Mouse (Mus musculus) midbrain, embryonic 10.5 days (tissue): ENCODE data around the gene Med31. TPM values are rescaled to one million over a fixed set of nuclear protein-coding genes. Genes with fewer than 3 reads are reported as not detected.

Experiments
- DNase-seq: peaks from one replicate; pipeline ENCODE4 v3.0.0-alpha.2; 2017; ENCODE audit warnings: low spot score
- H3K27ac ChIP-seq: fragments of 300-500 bp; sonication (generic); replicated peaks from 2 replicates; pipeline ENCODE4 v1.5.1; 2016; ENCODE audit warnings: mild to moderate bottlenecking
- H3K27me3 ChIP-seq: fragments of 300-500 bp; sonication (generic); 2 replicates; pipeline ENCODE4 v1.6.1; 2016; ENCODE audit warnings: low read depth, mild to moderate bottlenecking; ENCODE audit not compliant: poor library complexity, severe bottlenecking
- H3K36me3 ChIP-seq: fragments of 300-500 bp; sonication (generic); 2 replicates; pipeline ENCODE4 v1.6.1; 2016; ENCODE audit warnings: mild to moderate bottlenecking, moderate library complexity
- H3K4me1 ChIP-seq: fragments of 300-500 bp; sonication (generic); 2 replicates; pipeline ENCODE4 v1.6.1; 2016
- H3K4me3 ChIP-seq: fragments of 300-500 bp; sonication (generic); 2 replicates; pipeline ENCODE4 v1.5.1; 2016; ENCODE audit warnings: mild to moderate bottlenecking, moderate library complexity
- H3K9me3 ChIP-seq: fragments of 300-500 bp; sonication (generic); replicated peaks from 2 replicates; pipeline ENCODE4 v1.6.1; 2016; ENCODE audit warnings: mild to moderate bottlenecking
- WGBS: fragments of 180-500 bp; shearing (Covaris S2); methylation state at CpG from one replicate; pipeline ENCODE4 v1.1.7; 2016; 5-methylcytosine and 5-hydroxymethylcytosine counted together
- polyA plus RNA-seq: library from polyadenylated mRNA; unstranded; fragments of >200 nt; fragmentation: Nextera tagmentation; extraction: Ambion mirVana; gene quantifications from 2 replicates; pipeline ENCODE4 v1.2.1, GENCODE M21; 2016

Med31 gene
- polyA plus RNA-seq, 1 experiment from 2014 or later = 52.4 TPM

GRCm38 (mm10) chr11:72221278-72221677, 5.9 kb upstream of the Med31 start:
- 14% methylated on average over 6 of the region's 6 CpGs for WGBS
- H3K27ac ChIP-seq = no peak overlapping the region
- H3K4me3 ChIP-seq = no peak overlapping the region
- H3K36me3 ChIP-seq = no peaks in the 10 kb centered on the region
- no peaks in the 10 kb centered on the region for H3K9me3 ChIP-seq
- H3K27me3 ChIP-seq = no peaks in the 10 kb centered on the region
- DNase-seq = peak; percentile 75
- peaks cover 14% of the 10 kb centered on the region for H3K4me1 ChIP-seq

GRCm38 (mm10) chr11:72217116-72217515, 1.7 kb upstream of the Med31 start:
- DNase-seq = no peak
- 81% methylated on average over 5 of the region's 5 CpGs for WGBS
- Histone ChIP-seq H3K27me3 (no peaks in the 10 kb centered on the region), H3K27ac (no peak overlapping the region), H3K9me3 (no peaks in the 10 kb centered on the region), H3K4me3 (no peak overlapping the region; the same call in 1 of the 2 replicates), H3K4me1 (peaks cover 29% of the 10 kb centered on the region), H3K36me3 (peaks cover 13% of the 10 kb centered on the region)

DNA sequence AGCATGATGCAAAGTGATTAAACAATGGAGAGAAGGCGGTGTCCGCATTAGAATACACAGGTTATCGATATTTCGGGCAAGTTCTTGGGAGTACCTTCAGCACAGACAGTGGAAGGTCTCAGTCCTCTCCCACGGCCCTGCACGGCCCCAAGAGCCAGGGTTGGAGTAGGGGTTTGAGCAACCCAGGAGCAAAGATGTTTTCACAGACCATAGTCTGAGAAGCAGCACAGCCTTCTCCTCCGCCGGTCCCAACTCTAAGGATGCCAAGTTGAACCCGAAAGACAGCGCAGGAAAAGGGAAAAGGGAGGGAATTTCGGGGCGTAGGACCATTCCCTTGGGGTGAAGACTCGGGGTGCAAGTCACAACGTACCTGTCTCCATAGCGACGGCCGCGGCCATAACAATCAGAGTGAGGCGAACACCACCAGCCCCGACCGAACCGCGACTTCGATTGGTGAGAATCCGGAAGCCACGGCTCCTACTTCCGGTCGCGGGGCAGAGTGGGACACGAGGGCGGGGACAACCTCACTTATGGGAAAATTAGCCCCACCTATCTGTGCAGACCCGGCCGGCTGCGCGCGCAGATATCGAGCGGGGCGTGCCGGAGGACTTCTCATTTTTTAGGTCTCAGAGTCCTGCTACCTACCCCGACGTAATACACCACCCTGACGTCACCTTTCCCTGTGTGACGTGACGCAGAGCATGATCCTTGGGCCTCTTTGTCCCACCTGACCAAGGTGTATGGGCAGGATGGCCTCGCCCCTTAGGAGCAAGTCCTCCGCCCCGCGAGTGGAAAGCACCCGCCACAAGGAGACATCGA, 592 bp downstream of the Med31 start:
- Histone ChIP-seq H3K4me3 (peak overlapping the region; percentile 90), H3K27me3 (no peaks in the 10 kb centered on the region), H3K36me3 (peaks cover 36% of the 10 kb centered on the region), H3K27ac (peak overlapping the region; percentile 90), H3K9me3 (no peaks in the 10 kb centered on the region), H3K4me1 (peaks cover 29% of the 10 kb centered on the region)
- peak; percentile 99 for DNase-seq
- under 1% methylated on average over 51 of the region's 51 CpGs for WGBS

DNA sequence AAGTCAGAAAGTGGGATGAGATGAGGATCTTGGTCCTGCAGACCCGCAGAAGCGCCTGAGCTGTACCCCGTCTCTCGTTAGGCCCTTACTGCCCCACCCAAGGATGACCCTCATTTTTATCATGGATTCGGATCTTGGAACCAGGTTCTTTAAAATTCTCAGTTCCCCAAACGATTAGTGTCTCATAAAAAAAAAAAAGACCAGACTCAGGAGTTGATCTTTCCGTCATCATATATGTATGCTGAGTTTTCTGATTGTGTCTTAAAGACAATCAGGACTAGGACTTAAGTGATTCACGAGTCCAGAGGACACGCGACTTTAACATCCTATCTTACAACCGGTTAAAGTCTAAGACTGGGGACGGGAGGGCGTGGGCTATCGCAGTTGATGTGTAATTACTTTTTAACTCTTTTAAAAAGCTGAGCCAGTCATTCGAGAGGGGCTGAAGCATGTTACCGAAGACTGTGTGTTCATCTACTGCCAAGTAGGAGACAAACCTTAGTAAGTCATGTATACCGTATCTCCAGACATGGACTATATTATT, 7.5 kb downstream of the Med31 start:
- H3K36me3 ChIP-seq = peaks cover 50% of the 10 kb centered on the region
- H3K27ac ChIP-seq = peak overlapping the region; percentile 90
- no peak for DNase-seq
- peaks cover 51% of the 10 kb centered on the region for H3K4me1 ChIP-seq
- WGBS = 24% methylated on average over 17 of the region's 17 CpGs
- H3K9me3 ChIP-seq = no peaks in the 10 kb centered on the region
- H3K27me3 ChIP-seq = no peaks in the 10 kb centered on the region
- peak overlapping the region; percentile 95 for H3K4me3 ChIP-seq

DNA sequence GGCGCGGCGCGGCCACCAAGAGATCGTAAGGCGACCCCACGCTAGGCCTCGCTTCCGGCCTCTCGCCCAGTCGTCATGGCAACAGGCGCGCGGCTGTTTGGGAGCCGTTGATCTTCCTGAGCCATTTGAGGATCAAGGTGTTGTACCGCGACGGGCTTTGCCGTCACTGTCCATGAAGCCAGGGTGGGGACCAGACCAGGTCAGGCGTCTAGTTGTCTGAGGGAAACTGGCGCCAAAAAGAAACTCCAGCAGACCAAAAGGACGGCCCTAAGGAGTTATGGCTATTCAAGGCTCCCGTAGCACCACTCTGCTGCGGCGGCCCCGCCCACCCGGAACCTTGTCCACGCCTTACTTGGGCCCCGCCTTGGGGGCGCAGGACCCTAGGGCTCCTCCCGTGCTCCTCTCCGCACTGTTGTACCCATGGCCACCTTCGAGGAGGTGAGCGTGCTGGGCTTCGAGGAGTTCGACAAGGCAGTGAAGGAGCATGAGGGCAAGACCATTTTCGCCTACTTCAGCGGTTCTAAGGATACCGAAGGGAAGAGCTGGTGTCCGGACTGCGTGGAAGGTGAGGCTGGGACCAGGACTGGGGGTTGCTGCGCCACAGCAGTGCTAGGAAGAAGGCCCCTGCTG, 8.1 kb downstream of the Med31 start, which contains the start of the genes 4933427D14Rik and Txndc17:
Gene 4933427D14Rik, minus strand, starts transcription at position 256 of the 630 bp plus-strand sequence.
Gene Txndc17, plus strand, starts transcription at position 344 of the 630 bp plus-strand sequence.
- Histone ChIP-seq H3K4me3 (peak within 1 kb of the TSS; percentile 95), H3K27ac (peak within 1 kb of the TSS; percentile 90), H3K36me3 (peaks cover 44% of the 10 kb centered on the region), H3K27me3 (no peaks in the 10 kb centered on the region), H3K9me3 (no peaks in the 10 kb centered on the region), H3K4me1 (peaks cover 55% of the 10 kb centered on the region)
- WGBS = under 1% methylated on average over 42 of the region's 42 CpGs
- peak; percentile 88 for DNase-seq

DNA sequence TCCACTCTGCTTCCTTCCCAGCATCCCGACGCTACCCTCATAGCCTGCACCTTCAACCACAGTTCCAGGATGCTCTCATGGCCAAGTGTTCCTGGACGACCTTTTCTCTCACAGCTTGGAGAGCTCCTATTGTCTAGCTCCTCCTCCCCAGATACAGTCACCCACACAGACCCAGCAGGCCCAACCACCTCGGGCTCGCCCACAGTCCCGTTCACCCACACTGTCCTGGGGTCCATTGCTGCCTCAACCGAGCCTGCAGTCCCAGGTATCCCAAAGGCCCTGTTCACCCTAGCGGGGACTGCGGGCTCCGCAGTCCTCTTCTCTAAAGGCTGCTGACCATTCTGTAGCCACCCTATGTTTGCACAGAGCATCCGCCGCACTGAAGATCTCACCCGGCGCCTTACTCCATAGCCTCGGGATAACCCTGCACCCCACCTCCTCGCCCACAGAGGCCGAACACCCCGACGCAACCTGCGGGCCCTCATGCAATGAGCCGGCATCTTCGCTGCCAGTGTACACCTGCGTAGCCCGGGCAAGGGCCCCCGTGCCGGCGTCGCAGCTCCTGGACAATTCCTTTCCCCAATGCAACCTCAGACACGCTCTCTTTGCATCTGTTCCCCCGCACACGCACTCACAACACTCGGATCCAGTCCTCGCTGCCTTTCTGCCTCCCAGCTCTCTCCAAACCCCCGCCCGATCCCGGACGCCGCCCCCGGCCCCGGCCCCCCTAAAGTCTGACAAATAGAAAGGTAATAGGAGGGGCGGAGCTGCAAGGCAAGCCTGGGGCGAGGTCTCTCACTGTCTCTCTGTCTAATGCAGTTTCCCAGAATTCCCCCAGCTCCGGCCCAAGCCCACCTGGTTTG, 8.8 kb downstream of the Med31 start, which contains the start of gene Gm43951:
Gene Gm43951, minus strand, starts transcription at position 500 of the 863 bp plus-strand sequence.
- peak; percentile 42 for DNase-seq
- H3K4me3 ChIP-seq = peak within 1 kb of the TSS; percentile 95
- H3K27me3 ChIP-seq = no peaks in the 10 kb centered on the region
- H3K27ac ChIP-seq = peak within 1 kb of the TSS; percentile 90
- H3K4me1 ChIP-seq = peaks cover 55% of the 10 kb centered on the region
- peaks cover 44% of the 10 kb centered on the region for H3K36me3 ChIP-seq
- no peaks in the 10 kb centered on the region for H3K9me3 ChIP-seq
- WGBS = 1% methylated on average over 43 of the region's 43 CpGs

DNA sequence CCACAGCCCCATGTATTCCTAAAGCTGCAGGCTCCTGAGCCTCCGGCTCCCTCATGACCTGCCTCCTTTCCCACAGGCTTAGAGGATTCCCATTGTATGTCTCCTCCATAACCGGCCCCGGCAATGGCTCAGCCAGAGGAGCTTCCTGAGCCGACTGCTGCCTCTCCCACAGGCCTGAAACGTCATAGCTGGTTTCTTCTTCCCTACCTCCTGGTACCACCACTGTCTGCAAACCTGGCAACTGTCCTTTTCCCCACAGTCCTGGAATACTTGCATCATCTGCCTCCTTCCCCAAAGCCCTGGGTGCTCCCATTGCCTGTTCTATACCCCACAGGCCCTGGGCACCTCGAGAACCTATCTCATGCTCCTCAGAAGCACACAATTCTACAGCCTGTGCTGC, 10.1 kb downstream of the Med31 start:
- Histone ChIP-seq H3K27me3 (no peaks in the 10 kb centered on the region), H3K36me3 (peaks cover 42% of the 10 kb centered on the region), H3K9me3 (no peaks in the 10 kb centered on the region), H3K4me3 (peak overlapping the region; percentile 95), H3K27ac (peak overlapping the region; percentile 90), H3K4me1 (peaks cover 55% of the 10 kb centered on the region)
- WGBS = 87% methylated on average over 6 of the region's 6 CpGs
- DNase-seq = no peak

DNA sequence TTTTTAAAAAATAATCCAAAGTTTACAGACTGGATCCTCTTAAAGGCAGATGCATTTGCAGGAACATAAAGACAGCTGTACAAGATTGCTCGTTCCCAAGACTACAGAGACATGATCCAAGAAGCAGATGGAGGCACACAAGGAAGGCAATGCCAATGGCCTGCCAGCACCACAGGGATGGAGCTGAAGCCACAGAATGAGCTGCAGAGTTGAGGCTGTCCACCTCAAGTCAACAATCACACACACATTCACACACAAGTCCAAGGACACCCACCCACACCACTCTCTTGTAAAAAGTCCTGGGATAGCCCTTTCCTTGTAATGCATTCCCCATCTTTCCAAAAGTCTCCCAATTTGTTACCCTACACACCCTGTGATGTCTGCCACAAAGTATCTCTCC, 12.0 kb downstream of the Med31 start:
- Histone ChIP-seq H3K36me3 (peaks cover 40% of the 10 kb centered on the region), H3K4me1 (peaks cover 54% of the 10 kb centered on the region), H3K4me3 (no peak overlapping the region), H3K27ac (0 out of 2 replicates have a peak overlapping the region, but pooled peaks have one; percentile 17), H3K27me3 (no peaks in the 10 kb centered on the region), H3K9me3 (no peaks in the 10 kb centered on the region)
- WGBS = 81% methylated on average over 1 of the region's 1 CpGs
- no peak for DNase-seq

DNA sequence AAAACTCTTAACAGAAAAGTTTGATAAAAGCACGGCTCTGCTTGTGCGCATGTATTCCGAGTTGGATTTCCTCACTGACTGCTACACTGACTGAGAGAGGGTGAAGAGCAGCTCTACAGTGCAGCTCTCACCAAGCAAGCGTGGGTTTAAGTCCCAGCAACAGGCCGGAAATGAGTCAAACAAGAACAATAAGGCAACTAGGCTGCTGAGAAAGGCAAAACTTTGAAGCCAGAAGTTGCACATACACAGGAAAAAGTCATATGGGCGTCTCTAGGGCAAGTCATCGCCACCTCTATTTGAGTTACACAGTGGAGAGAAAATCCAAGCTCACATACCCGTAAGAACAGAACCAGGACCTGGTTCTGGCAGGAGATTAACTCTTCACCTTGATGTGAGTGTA, 18.9 kb downstream of the Med31 start:
- H3K27ac ChIP-seq = no peak overlapping the region
- peaks cover 86% of the 10 kb centered on the region for H3K36me3 ChIP-seq
- DNase-seq = no peak
- H3K4me3 ChIP-seq = no peak overlapping the region
- H3K9me3 ChIP-seq = no peaks in the 10 kb centered on the region
- H3K4me1 ChIP-seq = no peaks in the 10 kb centered on the region
- H3K27me3 ChIP-seq = no peaks in the 10 kb centered on the region
- 94% methylated on average over 8 of the region's 8 CpGs for WGBS

- DNase-seq = no peak
Observed at GRCm38 (mm10) chr11:72194259-72194658, 21.1 kb downstream of the Med31 start.

DNA sequence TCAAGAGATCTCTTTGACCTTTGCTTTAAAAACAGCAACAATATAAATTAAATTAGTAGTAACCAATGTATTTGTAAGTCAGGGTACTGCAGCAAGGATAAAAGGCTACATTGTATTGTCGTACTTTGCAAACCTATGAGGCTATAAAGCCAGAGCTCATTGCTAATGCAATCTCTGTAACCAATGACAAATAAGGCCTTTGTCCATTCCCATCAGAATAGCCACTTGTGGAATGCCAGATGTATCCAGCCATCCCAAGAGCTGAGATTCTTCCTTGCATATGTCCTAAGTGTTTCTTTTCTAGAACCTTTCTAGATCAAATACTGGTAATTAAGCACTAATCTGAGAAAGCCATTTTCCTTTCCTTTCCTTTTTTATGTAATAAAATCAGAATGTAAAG, 24.5 kb downstream of the Med31 start:
- 81% methylated on average over 1 of the region's 1 CpGs for WGBS
- Histone ChIP-seq H3K36me3 (peaks cover 92% of the 10 kb centered on the region), H3K27ac (no peak overlapping the region), H3K4me3 (no peak overlapping the region), H3K27me3 (no peaks in the 10 kb centered on the region), H3K4me1 (no peaks in the 10 kb centered on the region), H3K9me3 (no peaks in the 10 kb centered on the region)
- no peak for DNase-seq

More at GRCm38 (mm10) chr11:72194259-72194658, 21.1 kb downstream of the Med31 start:
- Histone ChIP-seq H3K9me3 (no peaks in the 10 kb centered on the region), H3K4me3 (no peak overlapping the region), H3K27ac (no peak overlapping the region), H3K27me3 (no peaks in the 10 kb centered on the region), H3K36me3 (peaks cover 92% of the 10 kb centered on the region), H3K4me1 (no peaks in the 10 kb centered on the region)
- WGBS = 97% methylated on average over 2 of the region's 2 CpGs

- Histone ChIP-seq H3K36me3 (peaks cover 78% of the 10 kb centered on the region), H3K27me3 (no peaks in the 10 kb centered on the region), H3K9me3 (no peaks in the 10 kb centered on the region), H3K27ac (no peak overlapping the region), H3K4me3 (no peak overlapping the region), H3K4me1 (no peaks in the 10 kb centered on the region)
- 89% methylated on average over 4 of the region's 4 CpGs for WGBS
- no peak for DNase-seq
Observed at GRCm38 (mm10) chr11:72184252-72184651, 31.1 kb downstream of the Med31 start.
